ENCODE assay signal across 11 mouse cellular contexts in genomic region chr14:68218471-68218870, GRCm38 (mm10).
DNase-seq lines count a peak whose midpoint lies in the region; ATAC-seq lines count a peak whose summit lies in the region.
"Had no signal": no experiment of that assay in that cellular context is flagged by ENCODE, and none has a peak within 500 bp of the region (broad histone marks: within the 10 kb centered on the region; RNA-seq: fewer than 3 reads in every experiment).

No protein-coding gene starts in this region.

- H3K9me3 ChIP-seq in hindbrain, embryonic 14.5 days (ENCODE audit: control insufficient read depth, low read length): no peaks in the 10 kb centered on the region
- no peaks in the 10 kb centered on the region for H3K9me3 ChIP-seq in hindbrain, embryonic 13.5 days

- H3K4me2 ChIP-seq in hindbrain, embryonic 14.5 days (replicated peaks): no peak overlapping the region
- H3K4me2 ChIP-seq in hindbrain, embryonic 13.5 days: no peak overlapping the region
- H3K4me2 ChIP-seq: midbrain, embryonic 11.5 days had no signal

- no peaks in the 10 kb centered on the region for H3K27me3 ChIP-seq in hindbrain, embryonic 14.5 days (ENCODE audit: control insufficient read depth, insufficient read depth, low read length)
- H3K27me3 ChIP-seq in hindbrain, embryonic 13.5 days: no peaks in the 10 kb centered on the region

- 64% methylated on average over 4 of the region's 4 CpGs for WGBS in hindbrain, embryonic 14.5 days
- WGBS in hindbrain, embryonic 13.5 days: 70% methylated on average over 4 of the region's 4 CpGs

- H3K27ac ChIP-seq in hindbrain, embryonic 14.5 days: peak overlapping the region; percentile 57; the same call in 1 of the 2 replicates
- no peak overlapping the region for H3K27ac ChIP-seq in hindbrain, embryonic 13.5 days

- H3K36me3 ChIP-seq in hindbrain, embryonic 14.5 days (replicated peaks; ENCODE audit: control insufficient read depth, insufficient read depth): no peaks in the 10 kb centered on the region
- no peaks in the 10 kb centered on the region for H3K36me3 ChIP-seq in hindbrain, embryonic 13.5 days

- peak; percentile 40 for DNase-seq in adrenal gland, adult 8-10 months
- DNase-seq in adrenal gland, postnatal 4 days (ENCODE audit: low spot score in 2 of 2): no peak
- DNase-seq in hindbrain, embryonic 14.5 days (ENCODE audit: low spot score): no peak
- peak; percentile 5 for DNase-seq in adrenal gland, postnatal 25 days
- peak; percentile 29 to 30 for DNase-seq in cerebellum, postnatal 36 days
- DNase-seq in urinary bladder, postnatal 10 days (ENCODE audit: low spot score): no peak
- no peak for DNase-seq in natural killer cell, adult 2 months (ENCODE audit: low spot score in 2 of 2)
- DNase-seq: gastrocnemius, postnatal 14 days; kidney, adult 2 months had no signal

- no peak for ATAC-seq in hindbrain, embryonic 14.5 days (ENCODE audit: low FRiP score)
- ATAC-seq in hindbrain, embryonic 13.5 days (ENCODE audit: low FRiP score): no peak

- H3K9ac ChIP-seq in hindbrain, embryonic 14.5 days: no peak overlapping the region
- H3K9ac ChIP-seq in hindbrain, embryonic 13.5 days: no peak overlapping the region

- H3K4me3 ChIP-seq in hindbrain, embryonic 14.5 days (replicated peaks; ENCODE audit: low read length): no peak overlapping the region
- H3K4me3 ChIP-seq in hindbrain, embryonic 13.5 days: no peak overlapping the region

- peaks cover 11% of the 10 kb centered on the region for H3K4me1 ChIP-seq in hindbrain, embryonic 14.5 days (replicated peaks; ENCODE audit: control insufficient read depth, insufficient read depth, low read length)
- peaks cover 16% of the 10 kb centered on the region for H3K4me1 ChIP-seq in hindbrain, embryonic 13.5 days (replicated peaks)

Comparison
In these comparisons a context has a peak if more than half of its experiments do, and no peak if none do; other contexts are left out.
1. DNase-seq: peak in adrenal gland, adult 8-10 months (single experiment), adrenal gland, postnatal 25 days (single experiment) and cerebellum, postnatal 36 days (2 of 2); none in adrenal gland, postnatal 4 days (0 of 2), hindbrain, embryonic 14.5 days (single experiment), urinary bladder, postnatal 10 days (single experiment) and natural killer cell, adult 2 months (0 of 2).